Mouse (Mus musculus) testis, adult 2 months (tissue): ENCODE measurements at regions not wholly inside any gene's neighbourhood (a gene's known extent, or its start where the extent isn't known, plus 50 kb on each side); places are given as distances from the start of the nearest gene placed in this dataset.

Experiments used
- CTCF ChIP-seq: fragments of 200-500 bp; IDR thresholded peaks from 2 replicates; pipeline ENCODE4 v1.5.1; 2012; ENCODE audit warnings: low read depth, mild to moderate bottlenecking, inconsistent platforms, low read length, moderate library complexity; ENCODE audit not compliant: control insufficient read depth, insufficient read depth, insufficient replicate concordance
- POLR2A ChIP-seq: fragments of 200-500 bp; IDR thresholded peaks from 2 replicates; pipeline ENCODE4 v1.6.1; 2012; ENCODE audit warnings: low read depth, mild to moderate bottlenecking, inconsistent platforms, low read length, moderate library complexity; ENCODE audit not compliant: control insufficient read depth

DNA sequence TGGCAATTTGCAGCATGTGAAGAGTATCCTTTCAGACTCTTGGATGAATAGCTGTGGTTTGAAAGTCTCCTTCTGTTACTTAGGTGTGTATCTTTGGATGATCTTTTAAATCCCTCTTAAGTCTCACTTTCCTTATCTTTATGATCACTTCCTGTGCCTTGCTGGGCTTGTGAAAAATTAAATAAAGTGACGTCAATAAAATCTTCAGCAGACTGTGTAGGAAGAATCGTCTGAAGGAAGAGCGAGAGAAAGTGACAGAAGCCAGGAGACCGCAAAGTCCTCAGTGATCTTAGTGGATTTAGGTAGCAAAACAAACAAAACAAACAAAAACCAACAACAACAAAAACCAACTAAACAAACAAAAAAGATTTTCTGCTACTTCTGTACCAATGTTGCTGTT lies 459.6 kb upstream of the Dab2 start:
- TF ChIP-seq CTCF (no peak), POLR2A (no peak)
